Mouse (Mus musculus): Measurements from ENCODE around the gene Smim14.

Gene Smim14

DNA sequence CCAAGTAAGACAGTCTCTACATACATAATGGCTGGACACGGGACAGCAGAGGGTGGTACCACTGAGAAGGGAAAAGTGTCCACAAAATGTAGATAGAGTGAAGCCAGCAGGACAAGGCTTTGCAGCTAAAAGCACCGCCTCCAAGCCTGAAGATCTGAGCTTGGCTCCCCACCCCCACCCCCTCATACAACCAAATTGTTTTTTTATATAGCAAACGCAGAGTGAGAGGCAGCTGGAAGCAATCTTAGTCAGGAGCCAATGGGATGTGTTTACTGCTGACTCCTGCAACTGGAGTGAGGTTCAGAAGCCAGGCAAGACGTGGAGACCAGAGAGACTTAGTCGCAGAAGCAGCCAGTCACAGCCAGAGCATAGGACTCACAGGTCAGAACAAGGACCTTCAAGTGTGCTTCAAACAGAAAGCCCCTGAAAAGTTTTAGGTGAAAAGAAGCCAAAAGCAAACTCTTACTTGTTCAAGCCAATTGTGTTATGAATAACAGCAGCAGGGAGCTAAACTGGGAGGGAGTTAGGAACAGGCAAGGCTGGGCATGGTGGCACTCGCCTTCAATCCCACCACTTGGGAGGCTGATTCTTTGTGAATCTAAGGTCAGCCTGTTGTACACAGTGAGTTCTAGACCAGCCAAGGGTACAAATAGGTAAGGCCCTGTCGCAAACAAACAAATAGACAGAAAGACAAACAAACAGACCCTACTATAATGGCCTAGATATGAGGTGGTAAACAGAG, 79.7 kb downstream of the Smim14 start:
- ChIA-PET CTCF (no interaction called here), POLR2A (interaction anchor here in 1 of 4 experiments (0.7 to 2.0 kb wide), 3 partner anchors 12 to 50 kb away, joined by 3 to 8 read pairs (median 4); no protein-coding TSS in a partner anchor)

DNA sequence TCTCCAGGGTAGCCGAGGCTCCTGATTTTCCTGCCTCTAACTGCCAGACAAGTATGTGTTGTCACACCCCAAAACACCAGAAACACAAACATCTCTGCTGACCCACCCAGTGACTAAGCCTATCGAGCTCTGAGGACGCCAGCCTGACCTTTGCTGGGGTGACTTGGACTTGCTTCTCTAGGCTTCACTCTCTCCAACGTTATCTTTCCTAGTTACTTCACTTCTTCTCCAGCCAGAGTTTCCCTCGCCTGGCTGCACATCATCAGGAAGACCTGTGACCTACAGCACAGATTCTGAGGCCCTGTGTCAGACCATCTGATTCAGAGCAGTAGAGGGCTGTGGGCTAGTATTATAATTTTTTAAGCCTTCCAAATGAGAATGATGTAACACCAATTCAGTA, 82.2 kb downstream of the Smim14 start:
- ChIA-PET POLR2A (interaction anchor here in 2 of 4 experiments (0.8 to 1.6 kb wide), 4 partner anchors 9 to 81 kb away, joined by 3 to 4 read pairs (median 4); partner anchors contain the start of gene Ugdh (in 1 of the 2)), CTCF (interaction anchor here in 1 of 4 experiments (0.5 kb wide), 1 partner anchor 11 kb away, joined by 3 read pairs; no protein-coding TSS in a partner anchor)

DNA sequence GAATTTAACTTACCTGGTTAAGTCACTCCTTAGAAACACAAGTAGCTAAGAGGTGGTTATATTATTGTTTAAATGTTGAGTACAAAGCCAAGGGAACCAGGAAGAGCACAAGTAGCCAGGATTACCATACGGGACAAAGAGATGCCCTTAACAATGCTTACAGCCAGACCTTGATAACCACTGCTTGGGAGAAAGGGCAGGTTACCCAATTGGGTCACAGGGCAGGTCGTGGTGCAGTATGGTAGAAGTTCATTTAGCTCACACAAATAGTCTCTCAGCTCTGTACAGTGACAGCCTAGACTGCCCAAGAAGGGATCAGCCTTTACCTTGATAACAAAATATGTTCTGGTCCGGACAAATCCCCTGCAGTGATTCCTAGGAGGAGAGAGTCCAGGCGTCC, 88.0 kb downstream of the Smim14 start:
- ChIA-PET CTCF (interaction anchor here in 1 of 4 experiments (1.5 kb wide), 1 partner anchor 18 kb away, joined by 4 read pairs; no protein-coding TSS in a partner anchor), POLR2A (interaction anchor here in 2 of 4 experiments (0.8 to 2.9 kb wide), 17 partner anchors 8 to 77 kb away, joined by 3 to 23 read pairs (median 4); partner anchors contain the start of genes Lias (in 2 of the 2), Rpl9 (in 2 of the 2), Ugdh (in 2 of the 2) and Gm43552 (in 1 of the 2))

DNA sequence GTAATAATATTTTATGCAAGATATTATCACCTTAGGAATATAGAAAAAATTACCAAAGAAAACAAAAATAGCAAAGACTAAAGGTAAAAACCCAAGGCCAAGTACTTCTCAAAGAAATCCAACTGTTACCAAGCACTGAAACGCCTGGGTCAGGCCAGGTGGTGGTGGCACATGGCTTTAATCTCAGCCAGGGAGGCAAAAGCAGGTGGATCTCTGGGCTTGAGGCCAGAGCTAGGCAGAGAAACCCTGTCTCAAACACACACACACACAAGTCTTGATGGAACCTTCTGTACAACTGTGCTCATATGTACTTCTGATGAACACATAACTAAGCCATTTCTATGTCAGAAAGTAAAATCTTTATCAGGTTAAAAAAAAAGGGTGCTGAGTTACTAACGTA, 89.2 kb downstream of the Smim14 start:
- ChIA-PET POLR2A (interaction anchor here in 2 of 4 experiments (0.8 to 2.9 kb wide), 11 partner anchors 11 to 57 kb away, joined by 3 to 23 read pairs (median 5); partner anchors contain the start of genes Lias (in 2 of the 2), Rpl9 (in 2 of the 2), Ugdh (in 2 of the 2) and Gm43552 (in 1 of the 2)), CTCF (no interaction called here)

DNA sequence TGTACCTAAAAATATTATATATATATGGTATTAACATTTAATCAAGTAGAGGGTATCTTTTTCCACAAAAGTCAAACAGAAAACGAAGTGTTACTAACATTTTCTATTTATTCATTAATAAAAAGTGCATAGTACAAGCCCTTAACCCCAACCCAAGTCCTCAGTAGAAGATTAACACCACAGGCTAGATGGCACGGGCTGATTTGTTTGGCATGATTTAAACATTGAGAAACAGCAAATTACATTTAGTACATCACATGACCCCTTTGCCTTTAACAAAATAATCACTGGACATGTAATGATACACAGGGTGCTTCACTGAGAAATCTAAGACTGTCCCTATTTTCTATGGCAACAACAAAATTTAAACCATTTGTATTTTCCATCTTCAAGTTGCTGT, 90.2 kb downstream of the Smim14 start:
- CTCF ChIA-PET: interaction anchor here in 1 of 4 experiments (0.7 kb wide), 1 partner anchor 135 kb away, joined by 11 read pairs; no protein-coding TSS in a partner anchor
- POLR2A ChIA-PET: interaction anchor here in 2 of 4 experiments (0.6 to 3.1 kb wide), 5 partner anchors 8 to 37 kb away, joined by 3 to 17 read pairs (median 4); partner anchors contain the start of gene Ugdh (in 1 of the 2)

DNA sequence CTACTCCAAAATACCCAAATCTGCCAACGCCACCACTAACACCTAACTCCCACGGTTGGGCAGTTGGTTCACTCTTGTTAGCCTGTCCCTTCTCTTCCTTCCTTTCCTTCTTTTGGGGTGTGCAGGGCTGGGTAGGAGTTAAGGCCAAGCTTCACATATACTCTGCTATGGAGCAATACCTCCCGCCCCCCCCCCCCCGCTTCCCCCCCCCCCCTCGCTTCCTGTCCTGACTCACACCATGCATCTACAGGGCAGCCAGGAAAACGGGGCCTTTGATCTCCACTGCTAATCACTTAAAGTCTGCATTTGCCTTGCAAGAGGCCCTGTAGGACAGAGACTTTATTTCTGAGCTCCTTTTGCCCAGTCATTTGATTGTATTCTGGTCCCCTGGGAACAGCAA, 92.0 kb downstream of the Smim14 start:
- POLR2A ChIA-PET: interaction anchor here in 3 of 4 experiments (0.6 to 3.1 kb wide), 9 partner anchors 10 to 171 kb away, joined by 3 to 17 read pairs (median 4); partner anchors contain the start of gene Ugdh (in 2 of the 3)
- CTCF ChIA-PET: interaction anchor here in 3 of 4 experiments (0.5 to 1.2 kb wide), 5 partner anchors 9 to 88 kb away, joined by 3 read pairs; partner anchors contain the start of gene Ugdh (in 1 of the 3)

DNA sequence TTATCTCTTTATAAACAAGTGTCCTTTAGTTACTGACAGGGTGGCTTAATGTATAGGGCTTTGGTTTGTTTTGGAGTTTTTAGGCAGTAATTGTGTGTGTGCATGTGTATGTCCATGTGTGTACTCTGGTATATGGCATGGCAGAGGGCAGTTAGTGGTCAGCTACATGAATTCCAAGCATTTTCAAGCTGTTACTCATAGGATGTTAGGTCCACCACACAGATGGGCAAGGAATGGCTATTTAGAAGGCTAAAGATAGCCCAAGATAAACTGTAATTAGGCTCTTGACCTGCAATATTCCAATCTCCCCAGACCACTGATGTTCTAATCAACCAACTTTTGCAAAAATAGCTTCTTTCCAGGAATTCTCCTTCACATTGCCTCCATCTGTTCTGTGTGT, 98.9 kb downstream of the Smim14 start:
- POLR2A ChIA-PET: interaction anchor here in 2 of 4 experiments (0.5 to 1.1 kb wide), 3 partner anchors 11 to 201 kb away, joined by 3 read pairs; no protein-coding TSS in a partner anchor

DNA sequence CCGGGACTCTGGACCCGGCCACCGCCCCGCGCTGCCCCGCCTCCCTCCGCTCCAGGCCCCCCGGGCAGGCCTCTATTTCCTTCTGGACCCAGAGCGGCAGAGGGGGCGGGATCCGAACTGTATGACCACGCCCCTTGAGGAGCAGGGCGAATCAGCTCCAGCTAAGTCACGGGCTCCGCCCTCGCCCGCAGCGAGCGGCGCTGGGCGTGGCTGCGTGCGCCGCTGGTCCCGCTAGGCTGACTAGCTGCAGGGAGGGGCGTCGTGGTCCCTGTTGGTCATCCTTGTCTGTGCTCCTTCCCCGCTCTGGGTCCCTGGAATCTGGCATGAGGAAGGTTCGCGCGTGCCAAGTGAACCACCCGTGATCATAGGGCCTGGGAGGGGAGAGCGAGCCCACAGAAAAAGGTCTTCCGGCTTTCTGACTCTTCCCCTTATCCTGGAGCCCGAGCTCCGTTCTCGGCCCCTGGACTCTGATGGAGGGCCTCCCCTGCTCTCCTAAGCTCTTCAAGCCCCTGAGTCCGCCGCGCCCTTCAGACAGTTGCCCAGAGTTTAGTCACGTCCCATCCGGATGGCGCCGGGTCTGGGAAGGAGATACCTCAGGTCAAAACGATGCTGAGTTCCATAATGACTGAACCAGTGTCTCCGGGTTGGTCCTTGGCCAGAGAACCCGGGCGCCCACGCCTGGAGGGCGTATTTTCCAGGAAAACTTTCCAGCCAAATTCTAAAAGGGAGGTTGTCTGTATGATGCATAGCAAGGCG, 101.0 kb downstream of the Smim14 start, which contains the start of gene Ugdh:
Gene Ugdh, minus strand, starts transcription at position 144 of the 756 bp plus-strand sequence.
- POLR2A ChIA-PET: interaction anchor here (0.5 to 3.1 kb wide), 67 partner anchors 9 to 1240 kb away, joined by 3 to 34 read pairs (median 5); partner anchors contain the start of genes Lias (in 4 of the 4), Rpl9 (in 4 of the 4), Gm43552 (in 3 of the 4) and Rfc1 (in 2 of the 4)
- CTCF ChIA-PET: interaction anchor here (0.5 to 1.8 kb wide), 14 partner anchors 9 to 796 kb away, joined by 3 to 11 read pairs (median 4); partner anchors contain the start of genes Lias (in 1 of the 4), Rfc1 (in 1 of the 4), Rpl9 (in 1 of the 4) and Tlr1 (in 1 of the 4)

More for the DNA sequence above, 98.9 kb downstream of the Smim14 start:
- CTCF ChIA-PET: no interaction called here

DNA sequence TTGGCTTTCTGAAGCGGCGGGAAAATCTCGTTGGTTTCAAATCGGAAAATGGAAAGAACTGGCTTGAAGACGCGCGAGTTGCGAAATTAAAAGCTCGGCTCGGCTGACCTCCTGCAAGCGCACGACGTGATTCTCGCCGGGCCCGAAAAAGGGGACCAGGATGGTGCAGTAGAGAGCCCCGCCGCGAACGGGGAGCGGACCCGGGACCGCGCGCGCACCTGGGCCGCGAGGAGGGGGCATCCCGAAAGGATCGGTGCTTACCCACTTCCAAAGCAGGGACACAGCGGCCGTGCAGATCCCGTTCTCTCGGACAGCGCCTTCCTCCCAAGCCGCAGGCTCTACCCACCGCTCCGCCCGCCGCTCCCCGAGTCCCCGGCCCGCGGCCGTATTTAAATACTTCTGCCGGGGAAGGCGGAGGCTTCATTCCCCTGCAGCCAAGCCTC, 101.6 kb downstream of the Smim14 start:
- ChIA-PET POLR2A (interaction anchor here (0.6 to 3.1 kb wide), 63 partner anchors 8 to 1241 kb away, joined by 3 to 34 read pairs (median 5); partner anchors contain the start of genes Lias (in 4 of the 4), Rpl9 (in 4 of the 4), Gm43552 (in 3 of the 4) and Rfc1 (in 1 of the 4)), CTCF (interaction anchor here (0.5 to 1.8 kb wide), 12 partner anchors 10 to 797 kb away, joined by 3 to 11 read pairs (median 4); partner anchors contain the start of genes Lias (in 1 of the 4), Rfc1 (in 1 of the 4) and Rpl9 (in 1 of the 4))

DNA sequence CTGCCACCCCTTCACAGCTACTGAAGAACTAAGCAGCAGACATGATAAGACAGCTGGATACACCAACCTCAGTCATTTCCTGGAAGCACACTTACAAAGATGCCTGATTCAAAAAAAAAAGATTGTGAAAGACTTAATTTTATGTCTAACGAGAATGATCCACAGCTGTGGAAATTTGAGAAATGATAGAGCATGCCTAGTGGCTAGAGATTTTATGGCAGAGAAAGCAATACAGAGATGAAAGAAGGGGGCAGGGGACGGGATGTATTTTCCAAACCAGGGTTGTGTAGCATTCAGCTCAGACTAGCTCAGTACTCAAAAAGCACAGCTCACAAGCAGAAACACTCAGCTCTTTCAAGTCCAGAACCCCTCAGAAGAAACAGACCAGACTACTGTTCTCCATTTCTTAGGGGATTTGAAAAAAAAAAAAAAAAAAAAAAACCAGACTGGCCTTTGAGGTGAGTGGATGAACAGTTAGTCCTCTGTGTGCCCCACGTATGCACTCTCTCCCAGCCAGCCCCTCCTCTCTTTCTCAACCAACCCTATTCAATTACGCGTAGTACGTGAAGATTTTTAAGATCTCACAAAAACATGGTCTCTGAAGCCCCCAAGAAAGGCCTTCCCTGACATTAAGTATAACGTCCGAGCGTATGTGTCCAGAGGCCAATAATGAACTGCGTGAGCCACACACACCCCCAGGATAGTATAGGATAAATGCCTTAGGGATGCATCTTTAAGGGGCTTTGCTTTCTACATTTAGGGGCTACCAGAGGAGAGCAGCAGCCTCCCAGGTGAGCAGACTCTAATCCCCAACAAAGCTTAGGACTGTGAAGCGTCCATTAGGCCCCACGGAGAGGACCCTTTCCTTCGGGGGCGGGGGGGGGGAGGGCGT, 102.3 kb downstream of the Smim14 start:
- ChIA-PET POLR2A (interaction anchor here in 3 of 4 experiments (0.5 to 3.1 kb wide), 53 partner anchors 8 to 1243 kb away, joined by 3 to 34 read pairs (median 5); partner anchors contain the start of genes Gm43552 (in 3 of the 3), Lias (in 2 of the 3), Rpl9 (in 2 of the 3) and Rfc1 (in 1 of the 3)), CTCF (interaction anchor here (0.6 to 1.8 kb wide), 10 partner anchors 19 to 798 kb away, joined by 3 to 11 read pairs (median 4); no protein-coding TSS in a partner anchor)

DNA sequence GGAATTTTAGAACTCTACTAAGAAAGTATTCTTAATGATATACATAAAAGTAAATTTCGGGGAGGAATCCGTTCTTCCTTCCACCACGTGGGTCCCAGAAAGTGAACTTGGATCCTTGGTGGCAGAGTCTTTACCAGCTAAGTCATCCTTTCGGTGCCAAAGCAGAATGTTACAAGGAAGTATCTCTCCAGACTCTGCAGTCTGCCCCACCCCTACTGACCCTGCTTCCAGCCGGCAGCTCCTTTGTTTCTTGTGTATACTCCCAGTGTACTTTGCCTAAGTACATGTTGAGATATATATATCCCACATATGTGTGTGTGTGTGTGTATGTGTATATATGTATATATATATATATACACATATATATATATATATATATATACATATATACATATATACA, 107.5 kb downstream of the Smim14 start:
- ChIA-PET POLR2A (interaction anchor here in 3 of 4 experiments (0.6 to 3.7 kb wide), 20 partner anchors 9 to 96 kb away, joined by 3 to 30 read pairs (median 6); partner anchors contain the start of genes Gm43552 (in 2 of the 3), Lias (in 2 of the 3), Rpl9 (in 2 of the 3) and Rfc1 (in 1 of the 3)), CTCF (interaction anchor here in 2 of 4 experiments (0.6 to 0.7 kb wide), 2 partner anchors 32 to 48 kb away, joined by 3 read pairs; no protein-coding TSS in a partner anchor)

DNA sequence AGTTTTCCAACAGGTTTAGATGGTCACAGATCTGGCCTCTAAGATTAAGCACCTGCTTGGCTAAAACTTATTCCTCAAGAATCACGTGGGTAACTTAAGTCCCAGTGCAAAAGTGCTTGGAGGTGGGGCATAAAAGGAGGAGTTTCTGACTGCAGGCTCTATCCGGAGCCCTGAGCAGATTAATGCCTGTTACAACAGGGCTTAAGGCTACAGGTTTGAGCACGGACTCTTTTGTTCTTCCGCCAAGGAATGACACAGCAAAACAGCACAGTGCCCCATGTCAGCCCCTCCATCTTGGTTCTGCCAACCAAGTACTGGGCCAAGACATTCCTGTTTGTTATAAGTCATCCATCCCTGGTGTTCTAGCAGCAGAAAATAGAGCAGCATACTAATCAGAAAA, 108.7 kb downstream of the Smim14 start:
- ChIA-PET CTCF (interaction anchor here in 1 of 4 experiments (1.1 kb wide), 1 partner anchor 13 kb away, joined by 3 read pairs; no protein-coding TSS in a partner anchor), POLR2A (interaction anchor here in 3 of 4 experiments (0.6 to 3.7 kb wide), 30 partner anchors 8 to 133 kb away, joined by 3 to 30 read pairs (median 5); partner anchors contain the start of genes Gm43552 (in 2 of the 3), Lias (in 2 of the 3) and Rpl9 (in 2 of the 3))

DNA sequence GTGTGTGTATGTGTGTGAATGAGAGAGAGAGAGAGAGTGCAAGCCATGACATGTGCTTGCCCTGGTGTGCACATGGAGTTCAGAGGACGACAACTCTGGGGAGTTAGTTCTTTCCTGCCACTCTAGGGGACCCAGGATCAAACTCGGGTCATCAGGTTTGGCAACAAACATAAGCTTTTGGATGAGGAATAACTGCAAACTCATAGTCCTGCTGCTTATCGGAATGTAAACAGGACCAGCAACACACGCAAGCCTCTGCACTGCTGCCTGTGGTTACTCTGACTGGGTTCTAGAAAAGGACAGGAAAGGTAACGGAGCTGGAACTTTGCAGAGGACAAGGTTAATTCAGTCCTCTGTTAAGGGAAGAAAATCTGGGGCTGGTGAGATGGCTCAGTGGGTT, 111.7 kb downstream of the Smim14 start:
- POLR2A ChIA-PET: interaction anchor here in 2 of 4 experiments (0.8 to 3.0 kb wide), 3 partner anchors 10 to 34 kb away, joined by 3 to 14 read pairs (median 11); partner anchors contain the start of genes Ugdh (in 2 of the 2), Lias (in 1 of the 2) and Rpl9 (in 1 of the 2)

DNA sequence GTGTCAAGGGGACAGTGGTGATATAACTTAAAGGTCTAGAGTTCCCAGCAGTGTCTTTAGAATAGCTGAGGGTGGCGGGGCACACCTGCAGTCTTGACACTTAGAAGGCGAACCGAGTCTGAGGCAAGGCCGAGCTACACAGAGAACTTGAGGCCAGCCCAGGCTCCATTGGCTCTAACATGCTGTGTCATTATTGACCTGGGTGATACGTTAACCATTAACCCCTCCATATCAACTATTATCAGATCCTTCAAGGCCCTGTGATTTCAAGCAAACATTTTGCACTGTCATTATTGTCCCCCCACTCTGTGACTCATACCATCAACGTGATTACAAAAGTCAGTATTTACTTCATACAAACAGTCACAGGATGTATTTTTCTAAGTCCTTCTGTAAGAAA, 112.8 kb downstream of the Smim14 start:
- CTCF ChIA-PET: interaction anchor here in 1 of 4 experiments (0.5 kb wide), 1 partner anchor 228 kb away, joined by 3 read pairs; no protein-coding TSS in a partner anchor
- POLR2A ChIA-PET: interaction anchor here in 3 of 4 experiments (0.9 to 3.0 kb wide), 11 partner anchors 8 to 38 kb away, joined by 3 to 14 read pairs (median 5); partner anchors contain the start of genes Lias (in 2 of the 3), Rpl9 (in 2 of the 3) and Ugdh (in 2 of the 3)

More for the DNA sequence above, 111.7 kb downstream of the Smim14 start:
- CTCF ChIA-PET: interaction anchor here in 1 of 4 experiments (0.6 to 1.0 kb wide), 2 partner anchors 10 to 850 kb away, joined by 3 read pairs; no protein-coding TSS in a partner anchor

DNA sequence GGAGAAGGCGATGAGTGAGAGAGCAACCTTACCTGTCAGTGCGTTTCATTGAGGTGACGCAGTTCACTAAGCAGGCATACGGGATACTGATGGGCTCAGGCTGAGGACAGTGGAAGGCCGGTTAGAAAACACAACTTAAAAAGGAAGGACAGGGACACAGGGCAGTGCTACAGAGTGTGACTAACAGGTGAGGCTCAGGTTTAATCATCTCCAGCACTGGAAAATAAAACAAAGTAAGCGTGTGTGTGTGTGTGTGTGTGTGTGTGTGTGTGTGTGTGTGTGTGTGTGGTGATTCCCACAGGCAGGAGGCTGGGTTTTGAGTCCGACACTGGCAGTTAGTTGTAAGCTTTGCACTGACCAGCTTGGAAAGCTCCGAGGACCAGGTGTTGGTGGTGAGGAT, 114.2 kb downstream of the Smim14 start:
- CTCF ChIA-PET: no interaction called here
- POLR2A ChIA-PET: interaction anchor here in 2 of 4 experiments (0.6 to 2.1 kb wide), 4 partner anchors 19 to 172 kb away, joined by 3 to 11 read pairs (median 3); partner anchors contain the start of genes Lias (in 1 of the 2) and Rpl9 (in 1 of the 2)
